Mouse (Mus musculus) telencephalon, adult 2 months (tissue): ENCODE measurements around the gene Plppr3.

ENCODE experiments used
- DNase-seq: peaks from one replicate; pipeline ENCODE4 v3.0.0-alpha.2; 2011; ENCODE audit warnings: low read depth, low spot score

The Plppr3 gene

DNA sequence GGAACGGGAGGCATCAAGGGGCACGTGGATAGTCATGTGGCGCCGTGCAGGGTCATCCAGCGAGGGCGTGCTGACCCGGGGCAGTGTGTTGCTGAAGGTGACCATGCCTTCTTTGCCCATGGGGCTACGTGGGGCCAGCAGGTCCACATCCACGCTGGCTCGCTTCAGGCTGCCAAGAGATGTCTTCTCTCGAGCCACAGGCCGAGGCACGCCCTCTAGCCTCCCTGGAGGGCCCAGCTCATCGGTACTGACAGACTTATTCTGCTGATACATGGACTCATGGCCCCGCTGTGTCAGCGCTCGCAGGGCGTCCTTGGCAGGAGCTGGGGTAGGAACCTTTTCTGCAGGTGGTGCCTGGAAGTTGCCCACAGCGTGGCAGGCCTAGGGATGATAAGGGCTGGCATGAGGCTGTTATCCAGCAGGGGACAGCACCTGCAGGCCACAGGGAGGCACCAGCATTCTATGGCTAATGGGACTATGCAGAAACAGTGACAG, 8.6 kb downstream of the Plppr3 start:
- DNase-seq: no peak

GRCm38 (mm10) chr10:79865189-79865601, 9.2 kb downstream of the Plppr3 start:
- DNase-seq: no peak

- no peak for DNase-seq
Measured at GRCm38 (mm10) chr10:79864351-79865188, 9.9 kb downstream of the Plppr3 start.

- no peak for DNase-seq
Measured at GRCm38 (mm10) chr10:79862925-79863324, 11.5 kb downstream of the Plppr3 start.

- DNase-seq: no peak
Measured at GRCm38 (mm10) chr10:79862049-79862788, 12.2 kb downstream of the Plppr3 start.

GRCm38 (mm10) chr10:79861230-79862048, 13.0 kb downstream of the Plppr3 start:
- DNase-seq: no peak

DNA sequence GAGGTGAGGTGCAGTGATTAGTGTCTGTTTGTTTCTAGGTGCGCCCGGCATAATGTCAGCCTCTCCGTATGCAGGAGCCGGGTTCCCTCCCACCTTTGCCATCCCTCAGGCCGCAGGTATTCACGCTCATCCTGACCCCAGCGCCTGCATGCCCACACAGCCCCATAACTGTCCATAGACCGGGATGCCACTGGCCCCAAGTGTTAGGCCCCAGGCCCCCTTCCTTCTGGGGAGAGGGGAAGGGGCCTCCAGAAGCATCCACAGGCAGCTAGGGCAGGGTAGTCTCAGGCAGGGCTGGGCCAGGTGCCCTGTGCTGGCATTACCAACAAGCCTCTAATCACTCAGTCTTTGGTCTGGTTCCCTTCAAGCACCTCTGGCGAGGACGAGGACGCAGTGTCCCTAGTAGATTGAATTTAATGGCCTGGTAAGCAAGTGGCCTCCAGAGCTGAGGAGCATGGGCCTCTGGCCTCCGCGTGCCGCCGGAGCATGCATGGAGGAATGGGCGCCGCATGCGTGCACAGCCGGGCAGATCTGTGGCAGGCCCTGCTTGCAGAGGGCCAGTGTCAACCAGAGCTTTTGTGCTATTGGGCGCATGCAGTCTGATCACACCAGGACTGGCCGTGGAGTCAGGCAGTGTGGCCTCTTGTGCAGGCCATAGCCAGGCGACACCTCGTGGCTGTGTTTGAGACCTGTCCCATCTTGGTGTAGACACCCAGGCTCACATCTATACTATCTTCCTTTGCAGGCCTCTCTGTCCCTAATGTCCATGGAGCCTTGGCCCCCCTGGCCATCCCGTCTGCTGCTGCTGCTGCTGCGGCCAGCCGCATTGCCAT, 14.1 kb downstream of the Plppr3 start:
- DNase-seq: no peak

DNA sequence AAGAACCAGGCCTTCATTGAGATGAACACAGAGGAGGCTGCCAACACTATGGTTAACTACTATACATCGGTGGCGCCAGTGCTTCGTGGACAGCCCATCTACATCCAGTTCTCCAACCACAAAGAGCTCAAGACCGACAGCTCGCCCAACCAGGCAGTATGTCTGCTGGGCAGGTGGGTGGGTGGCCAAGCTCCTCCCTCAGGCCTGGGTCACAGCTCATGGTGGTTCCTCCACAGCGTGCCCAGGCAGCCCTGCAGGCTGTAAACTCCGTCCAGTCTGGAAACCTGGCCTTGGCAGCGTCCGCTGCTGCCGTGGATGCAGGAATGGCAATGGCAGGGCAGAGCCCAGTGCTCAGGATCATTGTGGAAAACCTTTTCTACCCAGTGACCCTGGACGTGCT, 15.3 kb downstream of the Plppr3 start:
- DNase-seq: no peak

DNA sequence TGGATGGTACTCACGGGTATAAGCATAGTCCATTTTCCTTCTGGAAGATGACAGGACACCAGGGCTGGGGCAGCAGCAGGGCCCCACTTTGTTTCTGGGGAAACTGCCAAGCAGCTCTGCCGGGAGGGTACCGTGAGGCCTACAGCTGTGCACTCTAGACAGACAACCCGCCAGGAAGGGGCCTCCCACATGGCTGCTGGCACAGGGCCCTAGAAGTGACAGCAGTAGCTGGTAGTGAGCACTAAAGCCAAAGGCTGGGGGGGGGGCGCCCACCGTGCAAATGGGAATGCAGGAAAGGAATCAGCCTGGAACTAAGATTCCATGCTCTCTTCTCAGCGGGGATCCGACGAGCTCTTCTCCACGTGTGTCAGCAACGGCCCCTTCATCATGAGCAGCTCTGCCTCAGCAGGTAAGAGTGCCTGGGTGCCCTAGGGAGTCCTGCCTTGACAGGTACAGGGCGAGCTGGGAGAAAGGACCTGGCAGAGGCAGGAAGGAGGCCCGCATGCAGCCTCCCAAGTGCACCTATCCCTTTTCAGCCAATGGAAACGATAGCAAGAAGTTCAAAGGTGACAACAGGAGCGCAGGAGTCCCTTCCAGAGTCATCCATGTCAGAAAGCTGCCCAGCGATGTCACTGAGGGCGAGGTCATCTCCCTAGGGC, 15.9 kb downstream of the Plppr3 start:
- peak; percentile 52 for DNase-seq

DNA sequence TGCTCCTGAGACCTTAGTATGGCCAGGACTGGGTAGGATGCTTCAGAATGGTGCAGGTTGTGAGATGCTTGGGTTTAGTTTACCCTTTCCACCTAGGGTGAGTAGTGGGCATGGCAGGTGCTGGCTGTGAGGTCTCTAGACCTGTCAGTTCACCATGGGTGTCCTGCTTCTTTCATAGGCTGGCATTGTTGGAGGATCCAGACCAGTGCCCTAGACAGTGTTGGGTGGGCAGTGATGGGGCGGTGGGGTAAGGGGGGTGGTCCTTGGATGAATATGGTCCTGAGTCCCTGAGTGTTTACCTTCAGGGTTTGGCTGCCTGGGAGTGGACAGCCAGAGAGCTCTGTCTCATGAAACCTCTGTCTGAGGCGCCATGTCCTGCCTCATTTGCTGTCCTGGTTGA, 16.5 kb downstream of the Plppr3 start:
- no peak for DNase-seq

DNA sequence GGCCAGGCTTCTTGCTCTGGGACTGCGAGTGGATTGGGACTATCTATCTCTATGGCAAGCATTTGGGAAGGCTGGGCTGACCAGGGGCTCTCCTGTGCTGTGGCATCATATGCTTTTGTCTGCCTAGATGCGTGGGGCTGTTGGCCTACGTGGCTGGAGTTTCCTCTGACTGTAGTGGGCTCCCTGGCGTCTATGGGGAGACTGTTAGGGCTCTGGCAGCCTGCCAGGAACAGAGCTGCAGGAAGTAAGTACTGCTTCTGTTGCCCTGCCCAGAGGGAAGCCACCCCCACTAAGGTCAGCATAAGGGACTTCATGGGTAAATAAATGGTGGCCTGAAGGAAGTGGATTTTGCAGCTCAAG, 17.0 kb downstream of the Plppr3 start:
- no peak for DNase-seq

DNA sequence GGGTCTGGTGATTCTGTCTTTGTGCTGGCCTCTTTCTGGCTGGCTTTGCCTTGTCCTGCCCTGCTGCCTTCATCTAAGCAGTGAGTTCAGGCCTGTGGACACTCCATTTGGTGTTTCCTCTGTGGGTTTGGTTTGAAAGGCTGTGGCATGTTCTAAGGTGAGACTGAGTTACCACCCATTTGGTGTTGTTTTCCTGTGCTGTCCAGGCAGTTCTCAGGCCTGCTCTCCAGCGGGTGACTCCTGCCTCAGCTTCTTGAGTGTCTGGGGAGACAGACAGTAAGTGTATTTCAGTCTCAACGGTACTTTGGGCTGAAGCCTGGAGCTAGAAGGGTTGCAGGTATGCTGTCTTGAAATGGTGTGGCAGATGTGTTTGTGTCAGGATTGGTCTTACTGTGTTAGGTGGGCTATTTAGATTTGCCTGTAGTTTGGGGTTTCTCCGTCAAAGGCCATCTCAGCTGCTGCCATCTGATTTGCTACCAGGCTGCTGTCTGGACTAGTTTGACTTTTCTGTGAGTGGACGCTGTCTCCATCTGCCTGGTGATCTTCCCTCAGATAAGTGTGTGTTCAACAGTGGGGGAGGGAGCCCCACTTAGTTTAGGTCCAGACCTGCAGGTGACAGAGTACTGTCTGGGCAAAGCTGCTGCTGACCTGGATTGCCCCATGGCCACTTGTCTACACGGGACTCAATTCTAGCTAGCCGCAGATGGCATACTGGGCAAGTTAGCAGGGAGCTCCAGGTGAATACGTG, 17.6 kb downstream of the Plppr3 start:
- no peak for DNase-seq

- DNase-seq: no peak
Measured at GRCm38 (mm10) chr10:79856280-79856679, 18.2 kb downstream of the Plppr3 start.

DNA sequence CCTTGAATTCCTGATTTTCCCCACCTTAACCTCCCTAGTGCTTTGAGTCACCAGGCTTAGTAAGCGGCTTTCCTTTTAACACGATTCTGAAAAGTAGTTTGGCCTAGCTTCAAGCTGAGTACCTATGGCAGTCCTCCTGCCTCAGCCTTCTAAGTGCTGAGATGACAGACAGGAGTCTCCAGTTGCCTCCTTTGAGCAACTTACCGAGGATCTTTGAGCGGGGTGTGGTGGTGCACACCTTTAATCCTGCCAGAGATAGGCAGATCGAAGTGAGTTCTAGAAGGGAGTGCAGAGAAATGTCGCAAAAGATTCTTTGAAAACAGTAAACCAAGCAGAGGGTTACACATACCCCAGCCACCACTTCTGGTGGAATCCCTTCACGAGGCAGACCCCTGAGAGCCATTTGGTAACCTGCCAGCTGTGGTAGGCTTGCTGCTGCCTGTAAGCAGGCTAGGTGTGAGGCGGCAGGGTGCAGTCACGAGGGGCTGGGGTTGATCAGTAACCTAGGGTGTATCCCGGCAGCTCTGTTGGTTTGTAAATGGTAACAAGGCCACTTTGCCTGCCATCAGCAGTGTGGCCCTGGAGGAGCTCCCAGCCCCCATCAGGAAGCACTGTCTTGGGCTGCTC, 18.8 kb downstream of the Plppr3 start:
- no peak for DNase-seq

DNA sequence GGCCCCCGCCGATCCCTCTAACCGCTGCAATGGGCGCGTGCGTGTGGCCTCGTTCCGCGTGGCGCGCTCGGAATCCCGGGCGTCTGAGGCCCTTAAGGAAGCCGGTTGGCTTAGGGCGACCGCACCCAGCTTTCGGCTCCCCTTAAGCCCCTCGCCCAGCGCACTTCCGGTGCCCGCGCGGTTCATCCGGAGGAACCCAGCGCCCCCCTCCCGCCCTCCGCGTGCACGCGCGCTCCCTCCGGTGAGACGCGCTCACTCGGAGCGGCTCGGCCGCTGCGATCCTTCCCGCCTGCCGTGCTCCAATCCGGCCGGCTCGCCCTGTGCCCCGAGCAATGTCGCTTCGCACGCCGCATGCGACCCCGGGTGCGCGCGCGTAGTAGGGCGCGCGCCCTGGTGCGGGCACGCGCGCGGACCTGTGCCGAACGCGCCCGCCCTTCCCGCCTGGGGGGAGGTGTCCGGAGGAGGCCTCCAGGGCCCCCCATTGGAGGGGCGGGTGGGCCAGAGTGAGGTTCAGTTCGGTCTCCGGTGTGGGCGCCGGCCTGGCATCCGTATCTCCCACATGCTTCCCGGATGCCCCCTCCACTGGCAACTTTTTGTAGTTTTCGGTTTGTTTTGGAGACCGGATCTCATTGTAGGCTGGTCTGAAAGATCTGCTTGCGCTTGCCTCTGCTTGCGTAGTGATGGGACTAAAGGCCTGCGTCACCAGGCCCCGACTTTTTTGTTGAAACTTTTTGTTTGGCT, 19.5 kb downstream of the Plppr3 start:
- DNase-seq: no peak

- peak; percentile 100 for DNase-seq
Measured at GRCm38 (mm10) chr10:79853860-79854795, 20.3 kb downstream of the Plppr3 start, which contains the start of gene Ptbp1. Ptbp1 (plus strand) TSS chr10:79854427.

DNA sequence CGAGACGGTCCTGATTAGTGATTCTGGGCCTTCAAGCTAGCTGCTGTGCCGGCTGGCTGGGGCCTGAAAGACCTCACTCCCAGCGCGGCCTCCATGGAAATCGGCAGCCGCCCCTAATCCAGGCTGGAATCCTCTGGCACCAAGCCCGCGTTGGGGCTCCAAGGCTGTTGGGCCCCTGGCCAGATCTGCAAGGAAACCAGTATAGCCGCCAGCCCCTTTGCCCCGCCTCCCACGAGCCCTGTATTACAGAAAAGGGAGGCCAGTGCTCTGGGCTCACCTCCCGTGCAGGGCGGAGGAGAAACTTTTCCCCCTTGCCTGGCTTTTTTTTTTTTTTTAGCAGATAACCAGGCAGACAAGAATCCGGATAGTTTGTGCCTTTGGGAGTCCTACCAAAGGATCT, 21.0 kb downstream of the Plppr3 start:
- DNase-seq: no peak
